Mouse (Mus musculus): Measurements from ENCODE around the gene Gnmt.

The Gnmt gene

DNA sequence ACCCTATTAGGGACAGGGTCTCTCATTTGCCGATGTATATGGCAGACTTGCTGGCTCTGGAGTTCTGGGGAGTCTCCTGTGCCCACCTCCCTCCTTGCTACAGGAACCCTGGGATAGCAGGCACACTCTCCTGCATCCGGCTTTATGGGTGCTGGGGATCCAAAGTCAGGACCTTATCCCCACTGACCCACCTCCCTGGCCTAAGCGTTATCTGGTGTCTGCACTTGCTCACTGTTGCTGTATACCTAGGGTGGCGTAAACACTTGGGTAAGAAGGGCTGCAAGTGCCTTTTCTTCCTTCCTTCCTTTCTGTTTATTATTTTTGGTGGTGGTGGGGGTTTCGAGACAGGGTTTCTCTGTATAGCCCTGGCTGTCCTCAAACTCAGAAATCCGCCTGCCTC is 12.3 kb upstream of the Gnmt start:
- no peak for DNase-seq

DNA sequence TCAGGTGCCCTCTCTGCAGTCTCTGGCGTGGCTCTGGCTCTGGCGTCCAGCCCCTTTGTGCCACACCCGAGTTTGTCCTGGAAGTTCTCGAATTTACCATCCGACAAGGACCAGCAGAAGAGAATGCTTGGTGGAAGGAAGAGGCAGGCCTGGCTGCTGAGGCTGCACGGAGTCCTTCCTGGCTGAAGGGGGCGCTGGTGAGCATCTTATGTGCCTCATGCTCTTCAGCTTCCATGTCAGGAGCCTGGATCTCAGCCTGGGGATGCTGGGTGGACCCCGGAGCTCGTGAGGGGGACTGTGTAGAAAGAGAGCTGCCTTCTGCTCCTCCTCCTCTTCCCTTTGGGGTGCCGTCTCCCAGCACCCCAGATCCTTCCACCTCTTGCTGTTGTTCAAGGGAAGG is 7.2 kb upstream of the Gnmt start:
- peak; percentile 50 to 52 for DNase-seq

DNA sequence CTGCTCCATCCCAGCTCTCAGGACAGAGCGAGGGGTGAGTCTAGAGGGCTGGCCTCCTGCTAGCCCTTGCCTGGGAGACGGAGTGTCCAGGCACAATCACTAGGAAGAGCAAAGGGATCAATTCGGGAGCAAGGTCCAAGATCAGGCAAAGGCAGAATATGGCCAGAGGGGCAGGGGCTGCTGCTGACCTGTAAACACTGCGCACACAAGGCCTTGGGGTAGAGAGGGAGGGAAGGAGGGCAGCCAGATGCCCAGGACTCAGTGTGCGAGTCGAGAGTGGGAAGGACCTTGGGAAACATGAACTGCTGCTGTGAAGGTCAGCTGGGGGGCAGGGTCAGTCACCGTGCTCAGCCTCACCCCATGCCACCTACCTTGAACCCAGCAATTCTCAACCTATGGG is 6.3 kb upstream of the Gnmt start:
- DNase-seq, result no peak

DNA sequence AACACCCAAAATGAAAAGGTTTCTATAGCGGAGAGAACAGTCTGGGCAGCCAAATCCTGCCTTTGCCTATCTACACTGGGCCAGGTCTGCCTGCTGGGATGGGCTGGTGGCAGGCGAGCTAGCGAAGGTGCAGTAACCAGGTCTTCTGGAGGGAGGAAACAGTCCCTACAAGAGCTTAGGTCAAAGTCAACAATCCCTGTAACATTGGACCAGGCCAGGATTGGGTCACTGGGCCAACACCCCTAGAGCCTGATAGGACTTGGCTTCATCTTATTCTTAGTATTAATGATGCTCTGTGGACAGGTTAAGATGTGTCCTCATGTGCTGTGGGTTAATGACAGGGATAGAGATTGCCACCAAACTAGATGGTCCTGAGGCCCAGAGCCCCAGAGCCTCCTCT is 5.1 kb upstream of the Gnmt start:
- DNase-seq, result no peak

DNA sequence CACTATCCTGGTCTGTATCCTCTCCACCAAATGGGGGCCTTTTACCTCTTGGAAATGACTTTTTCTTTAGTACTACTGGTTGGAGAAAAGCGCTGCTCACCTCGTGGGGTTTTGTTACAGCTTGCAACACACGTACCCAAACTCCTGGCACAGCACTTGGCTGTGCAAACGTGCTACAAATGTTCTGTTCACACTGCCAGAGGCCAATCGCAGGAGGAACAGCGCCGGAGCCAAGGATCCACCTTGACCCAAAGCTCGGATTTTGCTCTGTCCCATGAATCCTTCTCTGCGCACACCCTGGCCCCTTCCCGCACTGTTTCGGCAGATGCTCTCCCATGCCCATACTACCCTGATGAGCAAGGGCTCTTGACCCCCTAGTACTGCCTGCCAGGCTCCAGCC is 472 bp downstream of the Gnmt start:
- DNase-seq, result no peak

DNA sequence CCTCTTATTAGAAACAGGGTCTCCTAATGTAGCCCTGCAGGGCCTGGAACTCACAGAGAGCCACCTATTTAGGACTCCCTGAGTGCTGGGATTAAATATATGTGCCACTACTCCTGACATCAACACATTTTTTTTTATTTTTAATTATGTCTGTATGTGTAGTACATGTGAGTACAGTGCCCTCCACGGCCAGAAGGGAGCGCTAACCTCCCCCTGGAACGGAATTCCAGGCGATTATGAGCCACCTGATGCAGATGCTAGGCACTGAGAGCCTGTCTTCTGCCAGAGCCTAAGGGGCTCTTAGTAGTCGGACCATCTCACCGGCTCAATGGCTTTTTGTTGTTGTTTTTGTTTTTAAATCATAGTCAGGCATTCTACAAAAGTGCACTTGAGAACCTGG is 947 bp downstream of the Gnmt start:
- DNase-seq, result peak; percentile 30 to 35

DNA sequence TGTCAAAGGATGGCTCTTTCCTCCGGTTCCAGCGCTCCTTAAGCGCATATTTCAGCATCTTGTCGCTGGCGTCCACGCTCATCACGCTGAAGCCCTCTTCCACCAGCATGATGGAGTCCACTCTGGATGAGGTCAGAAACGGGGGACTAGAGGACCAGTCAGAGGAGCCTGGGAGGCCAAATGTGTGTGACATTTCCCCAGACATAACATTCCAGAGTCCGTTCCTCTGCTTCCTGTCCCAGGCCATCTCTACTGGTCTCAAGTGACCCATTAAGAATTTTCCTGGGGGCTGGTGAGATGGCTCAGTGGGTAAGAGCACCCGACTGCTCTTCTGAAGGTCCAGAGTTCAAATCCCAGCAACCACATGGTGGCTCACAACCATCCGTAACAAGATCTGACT is 1.7 kb downstream of the Gnmt start:
- no peak for DNase-seq

DNA sequence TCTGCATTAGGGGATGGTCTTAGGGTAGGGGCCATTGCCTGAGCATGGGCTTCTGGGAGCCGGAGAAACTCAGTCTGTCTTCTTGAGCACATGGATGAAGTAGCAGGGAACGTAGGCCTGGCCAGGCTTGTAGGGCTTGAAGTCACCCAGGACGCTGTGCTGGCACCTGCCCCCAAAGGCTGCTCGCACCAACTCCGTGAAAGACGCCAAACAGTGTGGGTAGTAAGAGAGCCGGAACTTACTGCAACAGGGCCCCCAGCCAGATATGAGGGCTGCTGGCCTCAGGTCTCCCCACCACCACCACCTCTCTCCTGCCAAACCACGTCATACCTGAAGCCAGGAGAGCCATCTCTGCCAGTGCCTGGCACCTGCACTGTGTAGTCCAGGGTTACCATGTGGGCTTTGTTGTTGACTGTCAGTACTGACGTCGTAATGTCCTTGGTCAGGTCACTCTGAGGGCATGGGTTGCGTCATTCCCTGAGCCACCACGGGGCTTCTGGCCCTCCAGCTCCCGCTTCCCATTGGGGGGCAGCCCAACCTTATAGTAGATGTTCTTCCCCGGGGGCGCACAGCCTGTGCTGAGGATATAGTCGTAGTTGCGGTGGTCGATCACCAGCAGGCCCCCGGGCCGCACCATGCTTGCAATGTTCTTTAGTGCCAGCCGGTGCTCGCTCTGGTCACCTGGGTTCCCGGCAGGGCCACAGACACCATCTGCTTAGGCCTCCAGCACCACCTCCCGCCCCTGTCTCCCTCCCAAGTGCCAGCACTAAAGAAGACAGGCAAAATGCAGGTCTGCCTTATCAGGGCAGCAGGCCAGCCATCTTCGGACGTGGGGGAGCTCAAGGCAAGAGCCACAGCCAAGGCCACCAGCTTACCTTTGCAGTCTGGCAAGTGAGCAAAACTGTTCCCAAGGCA is 3.0 kb downstream of the Gnmt start:
- no peak for DNase-seq

DNA sequence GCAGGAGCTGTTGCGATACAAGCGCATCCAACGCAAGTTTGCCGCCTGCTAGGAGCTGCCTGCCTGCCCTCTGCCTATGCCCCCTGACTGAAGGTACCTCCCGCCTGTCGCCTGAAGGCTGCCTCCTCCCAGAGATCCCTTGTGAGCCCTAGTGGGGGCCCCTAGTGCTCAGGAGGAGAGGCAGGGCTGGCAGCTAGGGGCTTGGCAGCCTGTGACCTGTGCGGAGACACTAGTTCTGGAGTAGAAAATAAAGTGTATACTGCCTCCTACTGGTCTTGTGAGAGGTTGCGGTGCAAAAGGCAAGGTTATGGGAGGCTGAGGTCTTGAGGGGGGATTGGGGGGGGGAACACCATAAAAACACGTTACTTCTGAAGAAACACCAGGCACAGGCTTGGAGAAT is 3.7 kb downstream of the Gnmt start:
- DNase-seq, result peak; percentile 39 to 63

DNA sequence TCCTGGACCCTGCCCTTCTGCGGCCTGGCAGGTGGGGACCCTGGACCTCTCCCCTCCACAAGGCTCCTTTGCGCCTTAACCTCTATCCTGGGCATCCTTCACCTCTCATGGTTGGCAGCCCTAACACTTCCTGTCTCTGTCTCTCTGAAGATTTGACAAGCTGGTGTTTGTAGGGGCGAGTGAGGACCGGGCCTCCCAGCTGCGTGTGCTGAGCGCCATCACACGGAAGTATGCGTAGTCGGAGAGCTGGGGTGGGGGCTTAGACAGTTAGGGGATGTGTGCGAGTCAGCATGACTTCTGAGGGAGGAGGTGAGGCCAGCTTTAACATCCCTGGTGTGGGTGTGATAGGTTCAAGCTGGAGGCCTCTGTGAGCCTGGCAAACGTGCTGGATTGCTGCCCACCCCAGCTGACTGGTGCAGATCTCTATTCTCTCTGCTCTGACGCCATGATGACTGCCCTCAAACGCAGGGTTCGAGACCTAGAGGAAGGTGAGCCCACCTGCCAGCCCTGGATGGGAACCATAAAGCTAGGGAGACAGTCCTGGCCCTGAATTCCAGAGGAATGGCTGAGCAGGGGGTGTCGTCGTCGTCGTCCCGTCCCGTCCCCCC is 4.4 kb downstream of the Gnmt start:
- DNase-seq, result no peak

DNA sequence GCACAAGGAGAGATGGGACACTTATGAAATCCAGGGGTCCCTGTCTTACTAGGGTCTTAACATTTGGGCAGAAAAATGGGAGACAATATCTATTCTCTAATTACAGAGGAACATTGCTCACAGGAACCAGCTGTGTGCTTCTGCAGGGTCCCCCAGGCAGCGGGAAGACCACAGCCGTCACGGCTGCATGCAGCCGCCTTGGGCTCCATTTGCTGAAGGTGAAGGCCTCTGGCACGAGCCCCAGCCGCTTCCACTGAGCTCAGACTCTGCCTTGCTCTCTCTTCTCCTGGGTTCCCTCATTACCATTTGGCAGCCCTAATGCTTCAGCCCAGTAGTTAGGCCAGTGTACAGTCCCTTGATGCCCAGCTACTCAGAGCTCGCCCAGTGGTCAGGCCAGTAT is 7.9 kb downstream of the Gnmt start:
- DNase-seq, result no peak

DNA sequence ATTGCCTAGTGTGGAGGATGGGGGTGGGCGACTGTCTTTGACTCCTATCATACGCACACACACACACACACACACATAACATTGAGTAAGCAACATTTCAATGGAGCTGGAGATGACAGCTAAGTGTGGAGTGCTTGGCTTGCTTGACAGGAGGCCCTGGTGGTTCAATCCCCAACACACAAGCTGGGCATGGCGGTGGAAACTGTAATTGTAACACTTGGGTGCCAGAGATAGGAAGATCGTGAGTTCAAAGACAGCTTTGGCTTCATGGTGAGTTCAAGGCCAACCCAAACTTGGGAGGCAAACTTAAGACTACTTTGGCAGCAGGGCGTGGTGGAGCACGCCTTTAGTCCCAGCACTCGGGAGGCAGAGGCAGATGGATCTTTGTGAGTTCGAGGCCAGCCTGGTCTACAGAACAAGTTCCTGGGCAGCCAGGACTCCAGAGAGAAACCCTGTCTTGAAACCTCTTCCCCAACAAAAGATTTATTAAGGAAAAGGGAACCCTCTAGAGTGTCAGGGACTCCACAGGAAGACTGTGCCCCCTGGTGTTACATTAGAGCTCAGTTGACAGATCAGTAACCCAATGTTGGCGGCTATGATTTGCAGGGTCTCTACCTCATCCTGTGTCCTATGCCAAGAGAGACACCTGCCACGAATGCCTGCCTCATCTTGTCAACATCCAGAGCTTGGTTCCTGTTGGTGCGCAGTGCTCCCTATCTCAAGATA is 14.0 kb downstream of the Gnmt start:
- no peak for DNase-seq

DNA sequence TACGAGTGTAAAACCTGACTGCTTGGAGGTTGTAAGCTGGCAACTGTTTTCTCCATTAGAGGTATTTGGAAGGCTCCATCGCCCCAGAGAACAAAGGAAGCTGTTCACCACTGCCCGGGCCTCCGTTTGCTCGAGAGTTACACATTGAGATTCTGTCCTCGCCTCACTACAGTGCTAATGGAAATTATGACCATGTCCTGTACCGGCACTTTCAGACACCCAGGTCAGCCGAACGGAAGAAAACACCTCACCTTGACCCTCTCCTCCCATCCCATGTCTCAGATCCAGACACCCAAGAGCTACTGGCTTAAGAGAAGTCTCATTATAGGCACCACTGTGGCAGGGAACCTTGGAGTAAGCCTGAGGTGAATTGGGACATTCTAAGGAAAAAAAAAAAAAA is 15.1 kb downstream of the Gnmt start:
- DNase-seq, result no peak

DNA sequence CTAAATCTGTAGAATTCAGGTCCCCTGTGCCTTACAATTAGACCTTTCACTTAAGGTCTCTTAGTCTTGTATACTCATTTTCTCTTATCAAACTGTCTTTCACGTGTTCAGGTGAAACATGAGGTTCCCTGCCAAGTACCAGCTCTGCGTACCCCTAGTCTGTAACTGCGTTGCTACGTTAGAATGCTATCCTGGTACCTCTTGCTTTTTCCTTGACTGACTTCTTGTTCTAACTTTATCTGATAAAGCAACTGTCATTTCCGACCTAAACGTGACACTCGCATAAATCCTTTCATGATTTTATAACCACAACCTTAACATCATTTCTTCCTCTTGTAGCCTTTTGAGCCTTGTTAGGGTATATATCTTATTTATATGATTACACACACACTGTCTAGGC is 16.5 kb downstream of the Gnmt start:
- no peak for DNase-seq

DNA sequence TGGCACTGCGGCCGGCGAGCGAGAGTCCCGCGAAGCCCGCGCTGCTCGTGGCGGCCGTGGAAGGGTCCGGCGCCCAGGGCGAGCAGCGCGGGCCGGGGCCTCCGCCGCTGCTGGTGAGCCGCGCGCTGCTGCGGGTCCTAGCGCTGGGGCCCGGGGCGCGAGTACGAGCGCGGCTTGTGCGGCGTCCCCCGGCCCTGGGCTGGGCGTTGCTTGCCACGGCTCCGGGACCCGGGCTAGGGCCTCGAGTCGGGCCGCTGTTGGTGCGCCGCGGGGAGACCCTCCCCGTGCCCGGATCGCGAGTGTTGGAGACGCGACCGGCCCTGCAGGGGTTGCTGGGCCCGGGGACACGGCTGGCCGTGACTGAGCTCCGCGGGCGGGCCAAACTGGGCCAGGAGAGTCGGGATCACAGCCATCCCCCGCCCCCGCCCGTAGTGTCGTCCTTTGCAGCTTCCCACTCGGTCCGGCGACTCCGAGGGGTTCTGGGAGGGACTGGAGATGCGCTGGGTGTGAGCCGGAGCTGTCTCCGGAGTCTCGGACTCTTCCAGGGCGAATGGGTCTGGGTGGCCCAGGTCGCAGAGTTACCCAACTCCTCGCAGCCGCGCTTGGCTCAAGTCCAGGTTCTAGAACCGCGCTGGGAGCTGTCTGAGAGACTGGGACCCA is 17.2 kb downstream of the Gnmt start:
- DNase-seq, result peak in 1 of 2 experiments; percentile 57

DNA sequence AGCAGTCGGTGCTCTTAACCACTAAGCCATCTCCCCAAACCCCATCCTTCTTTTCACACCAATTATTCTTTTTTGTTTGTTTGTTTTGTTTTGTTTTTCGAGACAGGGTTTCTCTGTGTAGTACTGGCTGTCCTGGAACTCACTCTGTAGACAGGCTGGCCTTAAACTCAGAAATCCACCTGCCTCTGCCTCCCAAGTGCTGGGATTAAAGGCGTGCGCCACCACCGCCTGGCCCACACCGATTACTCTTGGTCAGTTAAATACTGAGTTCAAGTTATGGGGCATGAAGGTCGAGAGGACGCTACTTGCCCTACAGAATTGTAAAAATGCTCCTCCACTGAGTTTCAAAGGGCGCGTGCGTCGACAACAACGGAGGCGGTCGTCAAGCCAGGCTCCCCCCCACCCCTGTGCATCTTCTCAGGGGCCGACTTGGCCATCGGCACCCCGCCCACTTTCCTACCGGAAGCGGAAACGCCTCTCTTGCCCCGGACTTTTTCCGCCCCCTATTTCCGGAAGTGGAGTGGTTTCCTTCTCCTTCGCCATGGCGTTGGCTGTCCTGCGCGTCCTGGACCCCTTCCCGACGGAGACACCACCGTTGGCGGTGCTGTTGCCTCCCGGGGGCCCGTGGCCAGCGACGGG is 17.9 kb downstream of the Gnmt start, which contains the start of gene Pex6:
Pex6 (plus strand) TSS at position 505 of the 639 bp plus-strand sequence.
- DNase-seq, result peak; percentile 89 to 92

DNA sequence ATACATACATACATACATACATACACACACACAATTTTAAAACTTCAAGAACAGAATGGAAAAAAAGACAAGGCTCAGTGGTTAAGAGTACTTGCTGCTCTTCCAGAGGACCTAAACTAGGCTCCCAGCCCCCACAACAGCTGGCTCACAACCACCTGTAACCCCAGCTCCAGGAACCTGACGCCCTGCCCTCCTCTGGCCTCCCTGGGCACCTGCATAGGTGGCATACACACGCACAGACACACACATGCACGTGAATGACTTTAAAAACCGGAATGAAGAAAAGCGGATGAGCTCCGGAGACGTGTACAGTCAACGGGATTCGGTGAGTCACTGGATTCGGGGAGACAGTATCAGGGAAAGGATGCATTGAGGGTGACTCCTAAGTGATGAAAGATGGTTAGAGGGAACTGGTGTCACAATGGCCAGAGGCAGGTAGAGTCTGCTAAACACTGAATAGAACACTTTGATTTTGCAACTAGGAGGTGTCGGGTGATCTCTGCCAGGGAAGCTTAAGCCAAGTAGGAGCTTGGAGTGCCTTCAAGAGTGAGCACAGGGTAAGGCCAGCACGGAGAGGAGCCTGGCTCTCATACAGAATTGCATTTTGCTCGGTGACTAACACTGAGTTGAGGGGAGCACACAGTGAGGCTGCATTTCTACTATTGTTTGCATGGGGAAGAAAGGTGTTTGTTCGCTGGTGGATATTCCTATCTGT is 22.4 kb downstream of the Gnmt start:
- DNase-seq, result no peak

DNA sequence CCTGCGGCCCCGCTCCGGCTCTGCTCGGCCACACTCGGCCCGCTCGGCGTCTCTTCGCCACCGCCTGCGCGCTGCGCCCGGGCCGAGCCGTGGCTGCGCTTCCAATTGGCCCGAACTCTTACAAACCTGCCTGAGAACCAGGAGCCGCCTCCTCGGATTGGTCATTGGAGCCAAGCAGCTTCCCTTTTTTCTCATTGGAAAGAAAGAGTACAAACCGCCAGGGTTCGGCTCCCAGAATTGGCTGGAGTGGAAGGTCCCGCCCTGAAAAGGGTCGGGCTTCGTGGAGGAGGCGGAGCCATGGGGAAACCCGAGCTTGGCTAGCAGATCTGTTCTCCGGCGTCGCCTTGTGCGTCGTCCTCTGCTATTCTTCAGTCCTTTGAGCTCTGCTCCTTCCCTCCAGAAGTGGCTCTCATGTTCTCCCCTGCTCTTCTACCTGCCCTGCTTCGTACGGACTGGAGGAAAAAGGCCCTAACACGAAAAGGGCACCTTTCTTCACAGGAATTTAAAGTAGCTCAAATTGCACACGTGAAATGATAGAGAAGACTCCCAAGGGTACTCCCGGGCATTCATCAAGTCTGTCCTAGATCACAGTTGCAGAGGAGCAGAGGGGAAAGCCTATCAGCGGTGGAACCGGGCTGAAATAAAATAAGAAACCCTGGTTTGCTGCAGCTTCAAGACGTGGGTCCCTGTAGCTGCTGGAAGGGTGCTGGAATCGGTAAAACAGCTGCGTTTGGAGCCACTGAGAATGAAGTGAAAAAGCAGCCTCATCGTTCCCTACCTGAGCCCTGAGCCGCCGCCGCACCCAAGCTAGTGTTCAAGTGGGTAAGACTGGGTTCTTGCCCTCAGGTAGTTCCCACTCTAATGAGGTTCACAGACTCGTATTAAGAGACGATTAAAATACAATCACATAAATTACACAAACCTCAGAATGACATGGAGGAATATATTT is 23.8 kb downstream of the Gnmt start, which contains the start of gene Ppp2r5d:
Ppp2r5d (minus strand) TSS at position 225 of the 949 bp plus-strand sequence.
- DNase-seq, result peak; percentile 95 to 97

DNA sequence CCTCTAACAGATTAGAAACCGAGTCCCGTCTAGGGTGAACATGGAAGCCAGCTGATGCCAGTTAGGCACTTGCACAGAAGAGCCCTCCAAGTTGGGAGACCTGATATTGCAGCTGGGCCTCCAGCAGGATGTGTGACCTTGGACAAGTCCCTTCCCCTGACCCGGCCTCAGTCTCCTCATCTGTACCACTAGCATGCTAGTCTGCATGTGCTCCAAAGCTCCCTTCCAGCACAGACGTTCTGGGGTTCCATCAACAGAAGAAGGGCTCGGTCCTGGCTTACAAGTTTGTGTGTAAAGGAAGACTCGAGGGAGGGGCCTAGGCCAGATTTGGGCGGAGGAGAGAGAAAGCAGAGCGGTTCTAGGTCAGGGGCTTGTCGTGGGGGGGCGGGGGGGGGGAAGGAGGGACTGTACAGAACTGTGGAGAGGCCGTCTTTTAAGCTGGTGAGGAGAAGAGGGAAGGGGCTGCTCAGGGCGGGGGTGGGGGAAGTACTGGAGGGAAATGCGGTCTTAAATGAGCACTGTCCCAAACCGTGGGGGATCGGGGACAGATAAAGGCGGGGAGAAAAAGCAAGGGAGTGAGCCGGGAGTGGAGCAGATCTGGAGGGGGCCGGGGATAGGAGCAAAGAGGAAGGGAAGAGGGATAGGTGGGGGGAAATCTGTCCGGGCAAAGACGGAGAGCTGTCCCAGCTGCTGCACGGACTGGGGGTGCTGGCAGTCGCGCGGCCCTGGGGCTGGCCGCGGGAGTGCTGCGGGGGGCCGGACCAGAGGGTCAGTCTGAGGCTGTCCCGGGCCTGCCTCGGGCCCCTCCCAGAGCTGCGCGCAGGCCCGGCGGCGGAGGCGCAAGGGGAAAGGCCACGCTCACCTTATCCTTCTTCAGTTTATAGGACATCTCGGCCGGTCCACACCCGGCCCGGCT is 24.7 kb downstream of the Gnmt start:
- DNase-seq, result peak; percentile 30 to 45
